Mouse (Mus musculus) CH12.LX (cell line): ENCODE measurements around the gene Immp2l.

ENCODE experiments used
- BHLHE40 ChIP-seq: IDR thresholded peaks from 2 replicates; pipeline ENCODE4 v1.6.1; 2011; ENCODE audit warnings: mild to moderate bottlenecking, low read depth, low read length, improper control_type of control experiment
- CHD1 ChIP-seq: IDR thresholded peaks from 2 replicates; pipeline ENCODE4 v1.6.1; 2012; ENCODE audit warnings: low read depth, low read length, improper control_type of control experiment, inconsistent platforms
- CTCF ChIP-seq, 2 experiments: IDR thresholded peaks in 1 of 2; conservative IDR thresholded peaks in 1 of 2; 2 replicates each; pipeline ENCODE4 v1.5.1; 2011 to 2012; ENCODE audit warnings: low read depth in 2 of 2, low read length in 2 of 2, improper control_type of control experiment in 1 of 2, inconsistent platforms in 1 of 2, mild to moderate bottlenecking in 1 of 2, moderate library complexity in 1 of 2
- EP300 ChIP-seq: IDR thresholded peaks from 2 replicates; pipeline ENCODE4 v1.6.1; 2011; ENCODE audit warnings: low read length, improper control_type of control experiment
- HCFC1 ChIP-seq: IDR thresholded peaks from 2 replicates; pipeline ENCODE4 v1.6.1; 2012; ENCODE audit warnings: low read depth, mild to moderate bottlenecking, inconsistent platforms, low read length, improper control_type of control experiment
- MAX ChIP-seq: IDR thresholded peaks from 2 replicates; pipeline ENCODE4 v1.6.1; 2011; ENCODE audit warnings: low read length, improper control_type of control experiment
- POLR2A ChIP-seq: IDR thresholded peaks from 2 replicates; pipeline ENCODE4 v1.6.1; 2011; ENCODE audit warnings: low read depth, mild to moderate bottlenecking, improper control_type of control experiment, low read length
- SIN3A ChIP-seq: IDR thresholded peaks from 2 replicates; pipeline ENCODE4 v1.6.1; 2012; ENCODE audit warnings: low read length, improper control_type of control experiment, inconsistent platforms
- ZNF384 ChIP-seq: IDR thresholded peaks from 2 replicates; pipeline ENCODE4 v1.6.1; 2012; ENCODE audit warnings: low read depth, low read length, improper control_type of control experiment, inconsistent platforms

DNA sequence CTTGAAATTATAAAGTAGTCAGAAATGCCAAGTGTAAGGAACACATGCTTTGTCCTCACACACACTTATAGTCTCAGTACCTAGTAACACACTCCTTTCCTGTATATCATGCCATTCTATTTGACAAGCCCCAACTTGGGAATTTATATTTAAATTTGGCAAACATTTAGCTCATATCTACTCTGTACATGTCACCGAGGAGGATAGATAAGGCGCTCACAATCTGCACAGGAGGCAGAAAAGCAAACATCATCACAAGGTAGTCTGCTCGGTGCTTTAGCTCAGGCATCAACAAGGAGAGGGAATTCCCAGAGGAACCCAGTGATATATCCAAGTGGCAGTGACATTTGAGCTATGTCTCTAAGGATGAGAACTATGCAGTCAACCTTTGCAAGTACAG lies 856.9 kb downstream of the Immp2l start:
- TF ChIP-seq HCFC1 (no peak), CHD1 (no peak), CTCF (conservative IDR thresholded peaks at IDR 0.05 in 1 of 2, IDR thresholded peaks at IDR 0.05 in 1 of 2; ENCODE audit: low read depth in 2 of 2, low read length in 2 of 2) (no peak), ZNF384 (no peak), MAX (no peak), BHLHE40 (no peak), SIN3A (no peak), EP300 (no peak), POLR2A (no peak)
